Mouse (Mus musculus) liver, embryonic 11.5 days (tissue): Measurements from ENCODE around the gene Gjc1. TPM values are rescaled to one million over a fixed set of nuclear protein-coding genes. Genes with fewer than 3 reads are reported as not detected.

Experiments
- ATAC-seq: fragments of 200-750 bp; cut with Nextera tagmentation; replicated peaks from 2 replicates; pipeline ENCODE4 v1.8.0; 2017; ENCODE audit warnings: moderate number of reproducible peaks, mild to moderate bottlenecking, moderate TSS enrichment, moderate library complexity; ENCODE audit not compliant: low FRiP score
- DNase-seq: peaks from one replicate; pipeline ENCODE4 v3.0.0-alpha.2; 2017; ENCODE audit warnings: low spot score
- H3K27ac ChIP-seq: fragments of 300-500 bp; sonication (generic); 2 replicates; pipeline ENCODE4 v1.5.1; 2014; ENCODE audit warnings: mild to moderate bottlenecking, low read depth, low read length, control low read depth
- H3K27me3 ChIP-seq: fragments of 300-500 bp; sonication (generic); replicated peaks from 2 replicates; pipeline ENCODE4 v1.6.1; 2014; ENCODE audit warnings: low read length, mixed read lengths; ENCODE audit not compliant: control insufficient read depth, insufficient read depth
- H3K36me3 ChIP-seq: fragments of 300-500 bp; sonication (generic); 2 replicates; pipeline ENCODE4 v1.6.1; 2014; ENCODE audit warnings: mild to moderate bottlenecking, low read length, moderate library complexity, mixed read lengths; ENCODE audit not compliant: control insufficient read depth, insufficient read depth
- H3K4me1 ChIP-seq: fragments of 300-500 bp; sonication (generic); replicated peaks from 2 replicates; pipeline ENCODE4 v1.6.1; 2014; ENCODE audit warnings: low read length, mixed read lengths; ENCODE audit not compliant: control insufficient read depth, insufficient read depth
- H3K4me2 ChIP-seq: fragments of 300-500 bp; sonication (generic); 2 replicates; pipeline ENCODE4 v1.6.1; 2014; ENCODE audit warnings: mild to moderate bottlenecking, control low read depth, moderate library complexity
- H3K4me3 ChIP-seq: fragments of 300-500 bp; sonication (generic); 2 replicates; pipeline ENCODE4 v1.5.1; 2014; ENCODE audit warnings: low read depth, low read length, control low read depth
- H3K9ac ChIP-seq: fragments of 300-500 bp; sonication (generic); 2 replicates; pipeline ENCODE4 v1.6.1; 2014; ENCODE audit warnings: low read depth, low read length, control low read depth
- H3K9me3 ChIP-seq: fragments of 300-500 bp; sonication (generic); 2 replicates; pipeline ENCODE4 v1.6.1; 2016; ENCODE audit warnings: low read length, inconsistent platforms, mixed read lengths; ENCODE audit not compliant: control insufficient read depth
- WGBS: fragments of 180-500 bp; shearing (Covaris S2); extraction: QIAGEN DNeasy Blood & Tissue Kit; methylation state at CpG from one replicate; pipeline ENCODE4 v1.1.7; 2014; 5-methylcytosine and 5-hydroxymethylcytosine counted together
- polyA plus RNA-seq: library from polyadenylated mRNA; unstranded; fragments of >200 nt; fragmentation: Nextera tagmentation; extraction: Ambion mirVana; gene quantifications from 2 replicates; pipeline ENCODE4 v1.2.1, GENCODE M21; 2014

Gene Gjc1
- polyA plus RNA-seq, 1 experiment from 2014 or later: 20.8 TPM

GRCm38 (mm10) chr11:102779081-102779638 lies 40.3 kb downstream of the Gjc1 start:
- peaks cover 11% of the 10 kb centered on the region for H3K4me1 ChIP-seq
- no peak overlapping the region for H3K4me3 ChIP-seq
- H3K36me3 ChIP-seq: no peaks in the 10 kb centered on the region
- ATAC-seq (no peak), DNase-seq (no peak)
- H3K27me3 ChIP-seq: peaks cover 14% of the 10 kb centered on the region
- H3K9ac ChIP-seq: no peak overlapping the region
- H3K4me2 ChIP-seq: no peak overlapping the region
- H3K27ac ChIP-seq: no peak overlapping the region
- no peaks in the 10 kb centered on the region for H3K9me3 ChIP-seq
- WGBS: 76% methylated on average over 8 of the region's 8 CpGs

- WGBS: 52% methylated on average over 5 of the region's 5 CpGs
- no peaks in the 10 kb centered on the region for H3K9me3 ChIP-seq
- DNase-seq (no peak), ATAC-seq (no peak)
- H3K4me3 ChIP-seq: no peak overlapping the region
- H3K36me3 ChIP-seq: no peaks in the 10 kb centered on the region
- H3K27me3 ChIP-seq: peaks cover 17% of the 10 kb centered on the region
- H3K9ac ChIP-seq: no peak overlapping the region
- H3K4me1 ChIP-seq: peaks cover 14% of the 10 kb centered on the region
- H3K27ac ChIP-seq: no peak overlapping the region
- no peak overlapping the region for H3K4me2 ChIP-seq
These were observed 40.9 kb downstream of the Gjc1 start for GRCm38 (mm10) chr11:102778597-102778996.

GRCm38 (mm10) chr11:102778165-102778564 lies 41.3 kb downstream of the Gjc1 start:
- Histone ChIP-seq H3K27ac (no peak overlapping the region), H3K4me1 (peaks cover 14% of the 10 kb centered on the region), H3K9me3 (no peaks in the 10 kb centered on the region), H3K4me3 (no peak overlapping the region), H3K4me2 (no peak overlapping the region), H3K9ac (no peak overlapping the region), H3K36me3 (no peaks in the 10 kb centered on the region), H3K27me3 (peaks cover 21% of the 10 kb centered on the region)
- no peak for ATAC-seq
- 52% methylated on average over 14 of the region's 14 CpGs for WGBS
- DNase-seq: no peak

- Histone ChIP-seq H3K36me3 (no peaks in the 10 kb centered on the region), H3K4me3 (no peak overlapping the region), H3K4me2 (peak overlapping the region; percentile 32; the same call in 1 of the 2 replicates), H3K27ac (no peak overlapping the region), H3K9me3 (no peaks in the 10 kb centered on the region), H3K4me1 (peaks cover 14% of the 10 kb centered on the region), H3K9ac (no peak overlapping the region), H3K27me3 (peaks cover 27% of the 10 kb centered on the region)
- WGBS: 37% methylated on average over 21 of the region's 21 CpGs
- DNase-seq: no peak
- no peak for ATAC-seq
These were observed 41.9 kb downstream of the Gjc1 start for GRCm38 (mm10) chr11:102777598-102777997.

GRCm38 (mm10) chr11:102774621-102775141 lies 44.8 kb downstream of the Gjc1 start:
- peak overlapping the region; percentile 91 for H3K4me2 ChIP-seq
- 4% methylated on average over 25 of the region's 25 CpGs for WGBS
- peak overlapping the region; percentile 43; the same call in 1 of the 2 replicates for H3K27ac ChIP-seq
- H3K9me3 ChIP-seq: no peaks in the 10 kb centered on the region
- H3K36me3 ChIP-seq: no peaks in the 10 kb centered on the region
- peaks cover 43% of the 10 kb centered on the region for H3K27me3 ChIP-seq
- H3K4me1 ChIP-seq: peaks cover 16% of the 10 kb centered on the region
- H3K4me3 ChIP-seq: peak overlapping the region; percentile 55
- ATAC-seq (peak; percentile 70), DNase-seq (peak; percentile 75)
- H3K9ac ChIP-seq: peak overlapping the region; percentile 58

- Histone ChIP-seq H3K36me3 (no peaks in the 10 kb centered on the region), H3K4me1 (peaks cover 15% of the 10 kb centered on the region), H3K27ac (peak overlapping the region; percentile 43), H3K9me3 (no peaks in the 10 kb centered on the region), H3K27me3 (peaks cover 43% of the 10 kb centered on the region), H3K9ac (peak overlapping the region; percentile 58), H3K4me3 (peak overlapping the region; percentile 55), H3K4me2 (peak overlapping the region; percentile 91)
- ATAC-seq (peak; percentile 46; the same call in 1 of the 2 replicates), DNase-seq (peak; percentile 83)
- 2% methylated on average over 46 of the region's 46 CpGs for WGBS
These were observed 45.5 kb downstream of the Gjc1 start for GRCm38 (mm10) chr11:102773713-102774611.

GRCm38 (mm10) chr11:102772771-102773700 lies 46.5 kb downstream of the Gjc1 start:
- H3K27me3 ChIP-seq: peaks cover 41% of the 10 kb centered on the region
- H3K4me1 ChIP-seq: peaks cover 15% of the 10 kb centered on the region
- H3K27ac ChIP-seq: no peak overlapping the region
- no peak overlapping the region for H3K4me2 ChIP-seq
- H3K4me3 ChIP-seq: no peak overlapping the region
- H3K36me3 ChIP-seq: no peaks in the 10 kb centered on the region
- H3K9ac ChIP-seq: no peak overlapping the region
- no peaks in the 10 kb centered on the region for H3K9me3 ChIP-seq
- no peak for ATAC-seq
- no peak for DNase-seq
- 67% methylated on average over 18 of the region's 18 CpGs for WGBS
